Mouse (Mus musculus) embryo, embryonic 9.5 days (tissue): ENCODE measurements at regions not wholly inside any gene's neighbourhood (a gene's known extent, or its start where the extent isn't known, plus 50 kb on each side); places are given as distances from the start of the nearest gene placed in this dataset.

Source experiments
- DNase-seq: peaks from one replicate; pipeline ENCODE4 v3.0.0-alpha.2; 2017; ENCODE audit errors: extremely low spot score

- DNase-seq: no peak
These were observed 128.2 kb upstream of the Jarid2 start for GRCm38 (mm10) chr13:44601024-44601423.

GRCm38 (mm10) chr13:44602658-44603057, 126.6 kb upstream of the Jarid2 start:
- DNase-seq: no peak

- DNase-seq: no peak
These were observed 121.7 kb upstream of the Jarid2 start for GRCm38 (mm10) chr13:44607316-44608285.

GRCm38 (mm10) chr13:44608286-44608675, 121.0 kb upstream of the Jarid2 start:
- no peak for DNase-seq

GRCm38 (mm10) chr13:44608681-44609335, 120.5 kb upstream of the Jarid2 start:
- DNase-seq: no peak

GRCm38 (mm10) chr13:44609606-44610005, 119.7 kb upstream of the Jarid2 start:
- no peak for DNase-seq

GRCm38 (mm10) chr13:44615696-44616095, 113.6 kb upstream of the Jarid2 start:
- DNase-seq: no peak

- DNase-seq: no peak
These were observed 110.9 kb upstream of the Jarid2 start for GRCm38 (mm10) chr13:44618368-44618767.

GRCm38 (mm10) chr13:44622661-44623355, 106.5 kb upstream of the Jarid2 start:
- DNase-seq: no peak

GRCm38 (mm10) chr13:44624716-44625115, 104.6 kb upstream of the Jarid2 start:
- no peak for DNase-seq

- no peak for DNase-seq
These were observed 103.5 kb upstream of the Jarid2 start for GRCm38 (mm10) chr13:44625792-44626191.

- DNase-seq: no peak
These were observed 102.5 kb upstream of the Jarid2 start for GRCm38 (mm10) chr13:44626806-44627205.

GRCm38 (mm10) chr13:44630061-44630460, 99.2 kb upstream of the Jarid2 start:
- DNase-seq: no peak

GRCm38 (mm10) chr13:44634616-44635015, 94.7 kb upstream of the Jarid2 start:
- peak; percentile 46 for DNase-seq

- DNase-seq: peak; percentile 36
These were observed 93.9 kb upstream of the Jarid2 start for GRCm38 (mm10) chr13:44635221-44636007.

- DNase-seq: no peak
These were observed 93.3 kb upstream of the Jarid2 start for GRCm38 (mm10) chr13:44636008-44636335.

- no peak for DNase-seq
These were observed 86.9 kb upstream of the Jarid2 start for GRCm38 (mm10) chr13:44642361-44642760.

- no peak for DNase-seq
These were observed 79.2 kb upstream of the Jarid2 start for GRCm38 (mm10) chr13:44650052-44650451.

GRCm38 (mm10) chr13:44651259-44652238, 77.7 kb upstream of the Jarid2 start:
- DNase-seq: peak; percentile 40

- no peak for DNase-seq
These were observed 71.3 kb upstream of the Jarid2 start for GRCm38 (mm10) chr13:44657905-44658414.
